Mouse (Mus musculus): ENCODE measurements around the gene Mosmo.
"Not testable (repeated sequence)": the region's sequence is repeated elsewhere in the genome, so short reads cannot be mapped to it uniquely, and the experiment has no call there.

Gene Mosmo

DNA sequence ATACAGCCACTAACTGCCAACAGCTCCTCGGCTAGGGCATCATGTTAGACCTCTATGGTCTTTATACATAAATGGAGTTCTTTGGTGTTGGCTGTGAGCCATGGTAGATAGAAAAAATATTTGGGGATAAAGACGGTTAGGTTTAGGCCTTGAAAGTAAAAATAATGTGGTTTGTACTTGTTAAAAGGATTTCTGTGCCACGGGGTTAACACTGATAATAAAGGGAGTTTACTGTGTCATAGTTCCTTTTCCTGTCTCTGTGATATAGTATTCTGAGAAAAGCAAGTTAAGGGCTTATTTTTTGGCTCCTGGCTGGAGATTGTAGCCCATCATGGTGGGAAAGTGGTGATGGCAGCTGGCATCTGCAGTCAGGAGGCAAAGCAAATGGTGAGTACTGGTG, 26.5 kb downstream of the Mosmo start:
- no peak for DNase-seq (ENCODE audit: low read depth)

GRCm38 (mm10) chr7:120712071-120712470, 34.7 kb downstream of the Mosmo start:
- DNase-seq (ENCODE audit: low read depth), result no peak

DNA sequence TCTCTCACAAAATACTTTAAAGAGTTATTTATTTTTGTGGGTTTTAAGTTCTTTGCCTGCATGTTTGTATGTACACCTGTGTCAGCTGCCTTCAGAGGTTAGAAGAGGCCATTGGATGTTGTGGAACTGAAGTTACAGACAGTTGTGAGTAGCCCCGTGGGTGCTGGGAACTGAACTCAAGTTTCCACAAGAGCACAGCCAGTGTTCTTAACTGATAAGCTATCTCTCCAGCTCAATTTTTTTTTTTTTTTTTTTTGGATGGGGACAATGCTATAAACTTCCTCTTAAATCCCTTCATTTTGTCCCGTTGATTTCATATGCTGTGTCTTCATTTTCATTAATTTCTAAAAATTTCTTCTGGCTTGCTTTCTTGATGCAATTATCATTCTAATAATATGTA, 35.8 kb downstream of the Mosmo start:
- no peak for DNase-seq (ENCODE audit: low read depth)

DNA sequence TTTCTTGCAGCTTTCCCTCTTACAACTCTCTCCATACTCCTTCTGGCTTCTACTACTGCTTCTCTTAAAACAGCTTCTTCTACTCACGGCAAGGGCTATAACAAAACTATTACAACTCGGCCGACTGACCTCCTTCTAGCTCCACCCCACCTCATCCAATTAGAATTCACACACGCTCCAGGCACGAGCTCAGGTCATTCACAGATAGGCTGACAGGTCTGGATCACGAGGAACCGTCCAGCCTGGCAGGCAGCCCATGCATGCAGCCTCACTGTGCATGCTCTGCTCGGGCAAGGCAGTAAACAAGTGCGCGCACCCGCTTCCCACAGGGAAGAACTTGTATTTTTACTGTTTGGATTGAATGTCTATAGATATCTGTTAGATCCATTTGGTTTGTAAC, 36.5 kb downstream of the Mosmo start:
- DNase-seq (ENCODE audit: low read depth), result not testable (repeated sequence)

DNA sequence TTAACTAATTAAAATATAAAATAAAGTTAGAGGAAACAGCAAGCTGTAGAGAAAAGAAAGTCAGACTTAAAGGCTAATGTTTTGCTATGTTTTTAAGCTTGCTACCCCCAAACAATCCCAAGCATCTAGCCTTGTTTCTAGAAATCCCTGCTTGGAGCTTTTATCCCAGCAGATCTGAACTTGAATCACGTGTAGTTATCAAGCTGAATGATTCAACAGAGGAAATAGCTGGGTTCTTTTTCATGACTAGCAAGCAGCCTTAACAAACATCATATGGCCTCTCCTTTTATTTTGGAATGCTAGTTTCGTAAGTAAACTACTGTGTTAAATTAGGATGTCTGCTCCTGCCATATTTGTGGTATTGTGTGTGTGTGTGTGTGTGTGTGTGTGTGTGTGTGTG, 39.8 kb downstream of the Mosmo start:
- no peak for DNase-seq (ENCODE audit: low read depth)

DNA sequence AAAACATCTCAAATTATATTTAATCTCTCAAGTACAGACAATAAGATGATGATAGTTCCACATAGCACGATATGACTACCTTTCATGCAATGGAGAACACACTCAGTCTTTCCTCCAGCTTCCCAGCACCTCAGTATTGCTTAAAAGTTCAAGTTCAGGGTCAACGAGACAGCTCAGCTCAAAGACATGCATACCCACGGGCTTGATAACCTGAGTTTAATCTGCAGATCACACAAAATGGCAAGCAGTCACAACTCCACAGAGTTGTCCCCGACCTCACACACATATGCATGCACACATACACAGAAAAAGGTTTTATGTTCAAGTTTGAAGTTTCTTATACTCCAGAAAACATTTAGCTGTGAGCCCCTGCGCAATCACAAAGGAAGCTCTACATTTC, 43.6 kb downstream of the Mosmo start:
- no peak for DNase-seq (ENCODE audit: low read depth)

DNA sequence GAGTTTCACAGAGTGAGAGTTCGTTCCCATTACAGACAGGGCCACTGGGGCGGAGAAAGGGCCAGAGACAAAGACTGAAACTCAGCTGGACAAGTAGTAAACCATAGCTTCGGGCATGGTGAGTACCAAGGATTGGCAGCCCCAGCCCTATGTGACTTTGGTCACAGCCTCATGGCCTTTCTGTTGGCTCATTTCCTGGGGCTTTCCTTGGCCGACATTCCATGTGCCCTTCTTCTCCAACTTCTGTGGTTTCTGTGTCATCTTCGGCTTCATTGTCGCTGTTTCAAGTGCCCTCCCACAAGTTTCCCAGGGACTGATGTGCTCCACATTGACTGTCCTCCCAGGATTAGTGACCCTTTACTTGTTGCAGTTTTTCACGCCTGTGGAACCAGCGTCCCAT, 44.0 kb downstream of the Mosmo start:
- DNase-seq (ENCODE audit: low read depth), result no peak

DNA sequence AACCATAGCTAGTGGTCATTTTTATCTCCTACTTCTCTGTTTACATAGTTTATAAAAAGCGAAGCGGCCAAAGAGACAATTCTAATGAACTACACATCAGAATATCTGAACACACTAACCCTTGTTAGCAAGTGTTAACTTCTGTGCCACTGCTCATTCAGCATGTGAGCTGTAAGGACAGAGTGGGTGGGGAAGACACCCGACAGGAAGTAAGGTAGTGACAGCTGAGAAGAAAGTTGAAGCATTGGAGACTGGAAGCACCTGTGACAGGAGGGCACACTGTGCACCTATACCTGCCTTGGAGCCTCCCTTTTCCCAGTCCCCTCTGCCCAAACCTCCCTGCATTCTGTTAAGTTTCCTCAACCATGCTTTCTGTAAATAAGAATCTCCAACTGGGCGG, 44.6 kb downstream of the Mosmo start:
- no peak for DNase-seq (ENCODE audit: low read depth)

GRCm38 (mm10) chr7:120722839-120723278, 45.4 kb downstream of the Mosmo start:
- no peak for DNase-seq (ENCODE audit: low read depth)

- peak; percentile 53 for DNase-seq (ENCODE audit: low read depth)
These were observed 50.2 kb downstream of the Mosmo start for GRCm38 (mm10) chr7:120727581-120727980.

GRCm38 (mm10) chr7:120729635-120730034, 52.2 kb downstream of the Mosmo start:
- DNase-seq (ENCODE audit: low read depth), result no peak

DNA sequence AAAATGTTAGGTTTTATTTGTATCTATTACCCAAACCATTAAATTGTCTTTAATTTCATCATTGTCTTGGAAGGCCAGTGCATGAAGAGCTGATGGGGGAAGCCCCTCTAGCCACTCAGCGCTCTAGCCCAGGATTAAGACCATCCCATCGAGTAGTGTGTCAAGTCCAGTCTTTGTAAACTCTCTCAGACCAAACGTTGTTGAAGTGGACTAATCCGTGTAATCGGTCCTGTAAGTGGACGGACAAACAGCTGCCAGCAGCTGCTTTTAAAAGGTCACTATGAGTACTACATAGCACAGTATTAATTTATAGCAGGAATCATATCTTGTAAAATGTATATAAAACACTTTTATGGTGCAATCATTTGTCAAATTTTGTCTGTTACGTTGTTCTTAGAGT, 55.5 kb downstream of the Mosmo start:
- no peak for DNase-seq (ENCODE audit: low read depth)

- DNase-seq (ENCODE audit: low read depth), result no peak
These were observed 61.6 kb downstream of the Mosmo start, which contains the start of gene Vwa3a for GRCm38 (mm10) chr7:120739018-120739417. Gene Vwa3a (plus strand): TSS chr7:120739318.

GRCm38 (mm10) chr7:120739558-120740101, 62.2 kb downstream of the Mosmo start:
- no peak for DNase-seq (ENCODE audit: low read depth)

GRCm38 (mm10) chr7:120743366-120744351, 66.2 kb downstream of the Mosmo start:
- no peak for DNase-seq (ENCODE audit: low read depth)

- DNase-seq (ENCODE audit: low read depth), result no peak
These were observed 67.2 kb downstream of the Mosmo start for GRCm38 (mm10) chr7:120744606-120745005.

DNA sequence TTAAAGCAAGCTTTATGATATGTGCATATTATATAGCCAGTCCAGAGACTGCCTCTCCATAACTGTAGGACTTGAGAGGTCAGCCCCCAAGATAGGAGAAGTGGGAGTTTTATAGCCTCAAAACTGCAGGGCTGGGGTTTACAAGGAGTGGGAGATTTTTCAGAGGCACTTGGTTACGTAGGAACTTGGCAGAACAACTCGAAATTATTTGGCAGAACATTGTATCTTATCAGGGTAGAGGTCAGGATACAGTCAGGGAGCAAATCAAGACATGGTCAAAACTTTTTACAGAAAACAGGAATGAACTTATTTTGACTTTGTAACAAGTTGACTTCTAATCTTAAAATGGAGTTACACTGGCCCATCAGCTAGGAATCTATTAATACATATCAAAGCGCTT, 68.6 kb downstream of the Mosmo start:
- DNase-seq (ENCODE audit: low read depth), result no peak

DNA sequence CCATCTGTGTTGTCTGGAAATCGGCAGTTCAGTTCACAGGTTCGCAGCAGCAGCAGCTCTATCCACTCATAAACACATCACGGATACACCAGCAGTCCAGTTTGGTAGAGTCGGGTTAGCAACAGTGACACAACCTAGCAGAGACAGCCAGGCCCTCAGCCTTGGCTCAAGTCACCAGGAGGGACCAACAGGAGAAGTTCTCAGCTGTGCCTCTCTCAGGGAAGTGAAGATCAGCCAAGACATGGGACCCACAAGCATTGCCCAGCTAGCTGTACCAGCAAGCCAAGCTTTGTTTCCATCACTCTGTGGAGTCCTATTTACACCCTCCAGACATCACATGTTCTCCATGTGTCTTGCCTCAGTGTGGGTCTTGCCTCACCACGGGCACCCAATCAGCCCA, 69.4 kb downstream of the Mosmo start:
- no peak for DNase-seq (ENCODE audit: low read depth)

- no peak for DNase-seq (ENCODE audit: low read depth)
These were observed 71.1 kb downstream of the Mosmo start for GRCm38 (mm10) chr7:120748478-120748877.

GRCm38 (mm10) chr7:120751330-120751729, 73.9 kb downstream of the Mosmo start:
- no peak for DNase-seq (ENCODE audit: low read depth)

DNA sequence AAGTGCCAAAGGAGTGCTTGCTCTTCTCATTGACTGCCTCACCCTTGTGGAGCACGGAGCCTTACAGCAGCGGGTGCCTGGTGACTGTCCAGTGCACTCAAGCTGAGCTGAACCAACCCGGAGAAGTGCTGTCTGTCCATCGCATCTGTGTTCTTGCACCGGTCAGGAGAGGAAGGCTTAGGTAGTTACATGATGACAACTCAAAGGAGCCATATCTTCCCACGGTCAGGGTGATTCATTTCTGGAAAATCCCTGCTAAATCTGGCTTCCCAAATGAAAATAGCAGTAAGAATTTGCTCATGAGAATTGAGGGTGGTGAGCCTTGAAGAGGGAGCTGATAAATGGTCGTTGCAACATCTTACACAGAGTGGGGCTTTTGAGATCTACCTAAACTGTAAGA, 74.5 kb downstream of the Mosmo start:
- no peak for DNase-seq (ENCODE audit: low read depth)

DNA sequence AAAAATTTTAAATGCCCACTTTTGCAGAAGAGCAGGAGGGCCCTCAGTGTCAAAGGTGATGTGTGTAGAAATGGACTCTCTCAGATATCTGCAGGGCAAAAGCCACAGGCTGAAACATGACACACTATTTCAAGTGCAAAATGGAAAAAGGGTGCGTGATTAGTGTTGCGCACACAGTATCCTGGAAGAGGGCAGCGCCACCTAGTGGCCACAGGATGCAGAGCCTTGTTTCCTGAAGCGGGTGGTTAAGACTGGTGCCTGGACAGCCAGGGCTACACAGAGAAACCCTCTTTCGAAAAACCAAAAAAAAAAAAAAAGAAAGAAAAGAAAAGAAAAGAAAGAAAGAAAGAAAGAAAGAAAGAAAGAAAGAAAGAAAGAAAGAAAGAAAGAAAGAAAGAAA, 77.3 kb downstream of the Mosmo start:
- peak; percentile 77 for DNase-seq (ENCODE audit: low read depth)

DNA sequence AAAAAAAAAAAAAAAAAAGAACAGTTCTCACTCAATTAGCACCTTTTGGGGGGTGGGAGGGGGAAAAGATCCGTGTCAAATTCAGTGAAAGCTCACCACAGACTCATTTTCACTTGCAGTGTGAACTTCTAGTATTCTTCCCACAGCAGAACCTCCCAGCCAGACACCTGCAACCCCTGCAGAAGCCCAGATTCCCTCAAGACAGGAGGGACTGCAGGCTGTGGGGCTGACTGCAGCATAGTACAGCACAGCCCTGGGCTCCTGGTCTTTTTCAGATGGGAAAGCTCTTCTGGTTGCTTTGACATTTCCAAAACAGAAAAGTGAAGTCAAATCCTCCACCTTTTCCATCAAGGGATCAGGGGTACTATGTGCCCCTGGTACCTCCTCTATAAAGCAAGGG, 90.0 kb downstream of the Mosmo start:
- DNase-seq (ENCODE audit: low read depth), result no peak
